Mouse (Mus musculus) small intestine, adult 2 months (tissue): ENCODE measurements around the gene Sirt4.

Experiments used
- CTCF ChIP-seq: fragments of 200-500 bp; IDR thresholded peaks from 2 replicates; pipeline ENCODE4 v1.5.1; 2012; ENCODE audit warnings: low read depth, mild to moderate bottlenecking, control low read depth, inconsistent platforms, low read length, moderate library complexity, mixed read lengths; ENCODE audit not compliant: insufficient replicate concordance, insufficient read length; ENCODE audit errors: extremely low read depth
- POLR2A ChIP-seq: fragments of 200-500 bp; IDR thresholded peaks from 2 replicates; pipeline ENCODE4 v1.6.1; 2012; ENCODE audit warnings: low read depth, mild to moderate bottlenecking, control low read depth, inconsistent platforms, low read length, moderate library complexity

- no peak for TF ChIP-seq CTCF
- TF ChIP-seq POLR2A = no peak
Observed at GRCm38 (mm10) chr5:115498307-115499240, 14.0 kb upstream of the Sirt4 start.
